Mouse (Mus musculus) bone marrow, adult 2 months (tissue): ENCODE results near the gene Myo18a.

Source experiments
- CTCF ChIP-seq: fragments of 200-500 bp; IDR thresholded peaks from 2 replicates; pipeline ENCODE4 v1.5.1; 2011; ENCODE audit warnings: low read length, control low read depth; ENCODE audit not compliant: control insufficient read depth, insufficient read depth
- POLR2A ChIP-seq: fragments of 200-500 bp; IDR thresholded peaks from 2 replicates; pipeline ENCODE4 v1.6.1; 2011; ENCODE audit warnings: low read depth, mild to moderate bottlenecking, control low read depth, low read length, borderline replicate concordance; ENCODE audit not compliant: control insufficient read depth

DNA sequence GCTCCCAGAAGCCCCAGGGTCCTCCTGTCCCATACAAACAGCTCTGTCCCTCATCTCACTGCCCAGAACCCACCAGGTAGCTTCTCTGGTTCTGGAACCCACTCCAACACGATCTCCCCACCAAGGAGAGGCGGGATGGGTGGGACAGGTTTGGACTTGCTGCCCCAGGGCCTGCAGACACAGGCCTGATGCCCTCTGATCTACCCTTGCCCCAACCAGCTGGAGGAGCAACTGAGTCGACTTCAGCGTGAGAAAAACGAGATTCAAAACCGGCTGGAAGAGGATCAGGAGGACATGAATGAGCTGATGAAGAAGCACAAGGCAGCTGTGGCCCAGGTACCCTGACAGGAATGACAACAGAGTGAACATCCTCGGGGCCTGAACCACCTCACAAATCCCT, 86.1 kb downstream of the Myo18a start:
- TF ChIP-seq POLR2A (no peak), CTCF (no peak)
